26 mouse cellular contexts compared by ENCODE assay signal in the genomic region with DNA sequence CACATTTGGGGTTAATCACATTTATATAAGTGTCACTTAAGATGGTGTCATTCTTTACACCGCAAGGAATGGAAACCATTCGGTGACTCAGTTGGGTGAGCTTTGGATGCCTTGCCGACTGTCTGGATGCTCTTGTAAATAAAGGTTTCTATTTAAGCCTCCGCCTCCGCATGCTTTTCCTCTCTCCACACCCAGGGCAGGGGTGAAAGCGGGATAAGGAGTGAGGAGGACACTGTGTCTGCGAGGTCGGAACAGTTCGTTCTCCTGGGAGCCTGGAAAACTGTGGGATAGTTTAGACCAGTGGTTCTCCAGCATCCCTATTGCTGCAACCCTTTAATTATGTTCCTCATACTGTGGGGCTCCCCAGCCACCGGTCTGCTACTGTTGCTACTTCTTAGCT.
A peak's percentile ranks its signal among the peaks of the same experiment; 100 is the strongest.
DNase-seq lines count a peak whose midpoint lies in the region; ATAC-seq and TF ChIP-seq lines count a peak whose summit lies in the region.
"Had no signal": no experiment of that assay in that cellular context is flagged by ENCODE, and none has a peak within 500 bp of the region (broad histone marks: within the 10 kb centered on the region; RNA-seq: fewer than 3 reads in every experiment).

No protein-coding gene starts in this region.

- H3K4me2 ChIP-seq in heart, postnatal 0 days (ENCODE audit: low read depth, low read length) = no peak overlapping the region
- H3K4me2 ChIP-seq: embryonic facial prominence, embryonic 13.5 days; forebrain, embryonic 13.5 days; hindbrain, embryonic 13.5 days; limb, embryonic 15.5 days; liver, embryonic 15.5 days; midbrain, embryonic 11.5 days; neural tube, embryonic 15.5 days had no signal

- no peak for TF ChIP-seq POLR2A in olfactory bulb, adult 2 months (IDR thresholded peaks at IDR 0.05; ENCODE audit: insufficient read depth, low read depth, low read length)

- H3K36me3 ChIP-seq in heart, postnatal 0 days (replicated peaks; ENCODE audit: control insufficient read depth, insufficient read depth, low read length) = peaks cover 76% of the 10 kb centered on the region

- H3K9ac ChIP-seq in heart, postnatal 0 days (replicated peaks; ENCODE audit: low read depth, low read length) = no peak overlapping the region
- H3K9ac ChIP-seq: embryonic facial prominence, embryonic 13.5 days; forebrain, embryonic 13.5 days; hindbrain, embryonic 13.5 days; limb, embryonic 15.5 days; liver, embryonic 15.5 days; neural tube, embryonic 15.5 days had no signal

- no peak overlapping the region for H3K27ac ChIP-seq in heart, postnatal 0 days (ENCODE audit: low read depth)
- H3K27ac ChIP-seq in olfactory bulb, adult 2 months (ENCODE audit: insufficient read depth, low read depth, low read length) = peak overlapping the region; percentile 32; the same call in 1 of the 2 replicates
- H3K27ac ChIP-seq: embryonic facial prominence, embryonic 13.5 days; forebrain, embryonic 13.5 days; heart, embryonic 10.5 days; hindbrain, embryonic 13.5 days; left cerebral cortex, adult 2 months; limb, embryonic 15.5 days; liver, embryonic 15.5 days; neural tube, embryonic 15.5 days had no signal

- intact Hi-C loops in heart, postnatal 25 days (cut with DNase I) = no loop called here

- 39% methylated on average over 10 of the region's 10 CpGs for WGBS in heart, postnatal 0 days
- 36% methylated on average over 10 of the region's 10 CpGs for WGBS in olfactory bulb, adult 2 months

- TF ChIP-seq CTCF in heart, postnatal 0 days (IDR thresholded peaks at IDR 0.05; ENCODE audit: low read depth) = no peak
- TF ChIP-seq CTCF in olfactory bulb, adult 2 months (IDR thresholded peaks at IDR 0.05; ENCODE audit: insufficient read depth, low read depth, low read length) = no peak

- 0 out of 2 replicates have a peak, but pooled peaks have one; percentile 26 for TF ChIP-seq EP300 in heart, postnatal 0 days (IDR thresholded peaks at IDR 0.05; ENCODE audit: low read depth)

- DNase-seq in heart, postnatal 0 days (ENCODE audit: low spot score) = peak; percentile 39
- DNase-seq in heart, postnatal 25 days (ENCODE audit: low spot score) = no peak
- DNase-seq in testis, postnatal 14 days (ENCODE audit: low spot score) = peak; percentile 55
- DNase-seq in testis, postnatal 10 days (ENCODE audit: low spot score) = no peak
- no peak for DNase-seq in adrenal gland, postnatal 4 days (ENCODE audit: low spot score in 2 of 2)
- no peak for DNase-seq in frontal cortex, postnatal 10 days (ENCODE audit: low spot score in 2 of 2)
- DNase-seq: adrenal gland, adult 8-10 months; cerebellum, adult 8-10 months; cerebellum, postnatal 36 days; embryo, embryonic 11 days; heart, postnatal 14 days; kidney, adult 18-20 months; lung, postnatal 10 days; thymus, postnatal 25 days had no signal

- no peak overlapping the region for H3K4me3 ChIP-seq in heart, postnatal 0 days (ENCODE audit: low read depth, low read length)
- no peak overlapping the region for H3K4me3 ChIP-seq in olfactory bulb, adult 2 months (ENCODE audit: insufficient read depth, low read depth, low read length)
- H3K4me3 ChIP-seq: embryonic facial prominence, embryonic 13.5 days; forebrain, embryonic 13.5 days; heart, embryonic 10.5 days; hindbrain, embryonic 13.5 days; left cerebral cortex, adult 2 months; limb, embryonic 15.5 days; liver, embryonic 15.5 days; neural tube, embryonic 15.5 days had no signal

- H3K27me3 ChIP-seq in heart, postnatal 0 days (ENCODE audit: control insufficient read depth, insufficient read depth, low read length) = no peaks in the 10 kb centered on the region
- H3K27me3 ChIP-seq: embryonic facial prominence, embryonic 13.5 days; forebrain, embryonic 13.5 days; hindbrain, embryonic 13.5 days; limb, embryonic 15.5 days; liver, embryonic 15.5 days; neural tube, embryonic 15.5 days had no signal

- no peaks in the 10 kb centered on the region for H3K9me3 ChIP-seq in heart, postnatal 0 days (replicated peaks; ENCODE audit: control insufficient read depth, low read length)
- H3K9me3 ChIP-seq: embryonic facial prominence, embryonic 13.5 days; forebrain, embryonic 13.5 days; heart, embryonic 10.5 days; hindbrain, embryonic 13.5 days; limb, embryonic 15.5 days; liver, embryonic 15.5 days; neural tube, embryonic 15.5 days had no signal

- H3K4me1 ChIP-seq in heart, postnatal 0 days (ENCODE audit: control insufficient read depth, insufficient read depth) = peaks cover 4% of the 10 kb centered on the region; the same call in 1 of the 2 replicates
- H3K4me1 ChIP-seq in olfactory bulb, adult 2 months (ENCODE audit: control insufficient read depth, insufficient read depth, low read length) = peaks cover 42% of the 10 kb centered on the region
- H3K4me1 ChIP-seq: forebrain, embryonic 13.5 days; limb, embryonic 15.5 days; liver, embryonic 15.5 days had no signal

- 0 out of 2 replicates have a peak, but pooled peaks have one; percentile 28 for ATAC-seq in heart, postnatal 0 days (ENCODE audit: insufficient read depth, low read depth)
- ATAC-seq: activated CD4-positive, CD25-positive, alpha-beta regulatory T cell, adult 4 months; forebrain, embryonic 13.5 days; inflammation-experienced regulatory T-cells, adult 6 months had no signal

Comparison
In these comparisons a context has a peak if more than half of its experiments do, and no peak if none do; other contexts are left out.
1. DNase-seq: peak in heart, postnatal 0 days (single experiment) and testis, postnatal 14 days (single experiment); none in heart, postnatal 25 days (single experiment), testis, postnatal 10 days (single experiment), adrenal gland, postnatal 4 days (0 of 2) and frontal cortex, postnatal 10 days (0 of 2).